In the genomic region with DNA sequence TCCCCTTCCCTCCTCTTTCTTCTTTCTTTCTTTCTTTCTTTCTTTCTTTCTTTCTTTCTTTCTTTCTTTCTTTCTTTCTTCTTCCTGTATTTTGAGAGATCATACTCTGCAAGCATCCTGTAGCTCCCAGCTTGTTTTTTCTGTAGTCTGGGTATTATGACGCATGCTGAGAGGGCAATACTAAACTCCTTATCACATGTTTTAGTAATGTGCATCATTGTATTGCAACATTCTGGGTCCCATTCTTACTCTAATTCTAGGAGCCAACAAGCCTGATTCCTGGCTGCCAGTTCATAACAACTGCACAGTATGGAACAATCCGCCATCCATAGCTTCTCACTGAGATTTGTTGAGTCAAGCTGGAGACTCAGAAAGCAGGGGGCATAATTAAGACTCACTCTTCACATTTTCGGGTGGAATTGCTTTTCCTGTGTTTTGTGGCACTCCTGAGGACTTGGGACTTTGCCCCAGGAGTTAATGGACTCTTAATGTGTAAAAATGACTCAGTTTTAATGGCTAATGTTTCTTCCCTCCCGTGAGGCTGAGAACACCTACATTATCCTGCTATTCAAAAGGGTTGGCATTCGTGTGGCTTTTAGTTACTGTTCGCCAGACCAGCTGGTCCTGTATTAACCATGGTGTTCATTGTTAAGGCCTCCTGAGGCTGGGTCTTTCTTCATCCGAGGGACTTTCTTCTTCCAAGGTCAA, we compare ENCODE assay signal across 17 mouse cellular contexts. TPM values are rescaled to one million over a fixed set of nuclear protein-coding genes. Genes with fewer than 3 reads are reported as not detected.
DNase-seq lines count a peak whose midpoint lies in the region; ATAC-seq and TF ChIP-seq lines count a peak whose summit lies in the region.
"Had no signal": no experiment of that assay in that cellular context is flagged by ENCODE, and none has a peak within 500 bp of the region (broad histone marks: within the 10 kb centered on the region; RNA-seq: fewer than 3 reads in every experiment).

No protein-coding gene starts in this region.

- H3K27me3 ChIP-seq in forebrain, embryonic 13.5 days = no peaks in the 10 kb centered on the region
- H3K27me3 ChIP-seq in kidney, adult 2 months (replicated peaks; ENCODE audit: control insufficient read depth, insufficient read depth, low read length) = no peaks in the 10 kb centered on the region
- H3K27me3 ChIP-seq: hindbrain, embryonic 12.5 days; limb, embryonic 13.5 days; liver, embryonic 15.5 days had no signal

- H3K27ac ChIP-seq in layer of hippocampus, adult 2 months = peak overlapping the region; percentile 18; the same call in 1 of the 2 replicates
- H3K27ac ChIP-seq in forebrain, embryonic 13.5 days = no peak overlapping the region
- H3K27ac ChIP-seq in kidney, adult 2 months (ENCODE audit: insufficient read depth, low read depth, low read length) = peak overlapping the region; percentile 97
- H3K27ac ChIP-seq: hindbrain, embryonic 12.5 days; limb, embryonic 13.5 days; liver, embryonic 15.5 days had no signal

- intact Hi-C loops in left cerebral cortex, postnatal 4 days (cut with DNase I) = no loop called here

- H3K9me3 ChIP-seq in forebrain, embryonic 13.5 days (replicated peaks) = no peaks in the 10 kb centered on the region
- H3K9me3 ChIP-seq: hindbrain, embryonic 12.5 days; limb, embryonic 13.5 days; liver, embryonic 15.5 days had no signal

- no peaks in the 10 kb centered on the region; the same call in 1 of the 2 replicates for H3K4me1 ChIP-seq in forebrain, embryonic 13.5 days
- peaks cover 21% of the 10 kb centered on the region; the same call in 1 of the 2 replicates for H3K4me1 ChIP-seq in kidney, adult 2 months (ENCODE audit: control insufficient read depth, insufficient read depth, low read length)
- H3K4me1 ChIP-seq: hindbrain, embryonic 12.5 days; limb, embryonic 13.5 days had no signal

- TF ChIP-seq CTCF in layer of hippocampus, adult 2 months (conservative IDR thresholded peaks at IDR 0.05) = no peak
- TF ChIP-seq CTCF in kidney, adult 2 months (conservative IDR thresholded peaks at IDR 0.05; ENCODE audit: insufficient read depth, insufficient read length, low read depth, low read length) = no peak

- no peak for DNase-seq in layer of hippocampus, adult 2 months (ENCODE audit: low spot score in 2 of 2)
- no peak for DNase-seq in layer of hippocampus, postnatal 14 days (ENCODE audit: low spot score in 2 of 2)
- DNase-seq in kidney, adult 2 months = peak; percentile 95
- peak; percentile 65 to 88 for DNase-seq in kidney, postnatal 36 days
- no peak for DNase-seq in heart, adult 18-20 months
- DNase-seq in left cerebral cortex, postnatal 4 days = no peak
- DNase-seq: adrenal gland, postnatal 36 days; cerebellum, postnatal 10 days; embryo, embryonic 11 days; lung, postnatal 36 days had no signal

- H3K36me3 ChIP-seq in forebrain, embryonic 13.5 days (ENCODE audit: poor library complexity, severe bottlenecking) = peaks cover 30% of the 10 kb centered on the region
- peaks cover 3% of the 10 kb centered on the region; the same call in 1 of the 2 replicates for H3K36me3 ChIP-seq in kidney, adult 2 months (ENCODE audit: control insufficient read depth, insufficient read depth, low read length)

- TF ChIP-seq POLR2A in kidney, adult 2 months (IDR thresholded peaks at IDR 0.05; ENCODE audit: low read depth, low read length) = no peak

- 0 out of 2 replicates have a peak, but pooled peaks have one; percentile 34 for ATAC-seq in forebrain, embryonic 13.5 days
- ATAC-seq: CD4-positive, CD25-positive, alpha-beta regulatory T cell, adult 4 months had no signal

- H3K9ac ChIP-seq in forebrain, embryonic 13.5 days = no peak overlapping the region
- H3K9ac ChIP-seq: hindbrain, embryonic 12.5 days; limb, embryonic 13.5 days; liver, embryonic 15.5 days had no signal

- WGBS in forebrain, embryonic 13.5 days = 52% methylated on average over 7 of the region's 7 CpGs
- 46% methylated on average over 7 of the region's 7 CpGs for WGBS in kidney, adult 2 months

- no peak overlapping the region for H3K4me3 ChIP-seq in layer of hippocampus, adult 2 months
- H3K4me3 ChIP-seq in forebrain, embryonic 13.5 days = no peak overlapping the region
- no peak overlapping the region for H3K4me3 ChIP-seq in kidney, adult 2 months (ENCODE audit: insufficient read depth, low read depth, low read length)
- H3K4me3 ChIP-seq: hindbrain, embryonic 12.5 days; limb, embryonic 13.5 days; liver, embryonic 15.5 days had no signal

- no peak overlapping the region for H3K4me2 ChIP-seq in forebrain, embryonic 13.5 days
- H3K4me2 ChIP-seq: hindbrain, embryonic 12.5 days; limb, embryonic 13.5 days; liver, embryonic 15.5 days; midbrain, embryonic 11.5 days had no signal

RNA-seq across cellular contexts. Expression of a gene that starts 52.6 kb away (rescaled TPM):
- 100 to 1,000 TPM; 121 to 123 TPM for total RNA-seq in layer of hippocampus, adult 2 months (2021)
- 100 to 1,000 TPM; 108 to 113 TPM for total RNA-seq in layer of hippocampus, postnatal 14 days (2021)
- polyA plus RNA-seq in forebrain, embryonic 13.5 days (2015; fragmentation: Nextera tagmentation; extraction: Ambion mirVana) = 38.4 and 40.2 TPM in 2 replicates
- 178 and 213 TPM in 2 replicates for polyA plus RNA-seq in kidney, adult 2 months (2012; rRNA removed)
- total RNA-seq in heart, adult 18-20 months (2021) = 10 to 100 TPM; 13.6 to 14.9 TPM
- total RNA-seq in left cerebral cortex, postnatal 4 days (2021) = 10 to 100 TPM; 83.9 to 89.7 TPM
- total RNA-seq: MEL had no signal

Comparison
In these comparisons a context has a peak if more than half of its experiments do, and no peak if none do; other contexts are left out.
1. DNase-seq: peak in kidney, adult 2 months (single experiment) and kidney, postnatal 36 days (2 of 2); none in layer of hippocampus, adult 2 months (0 of 2), layer of hippocampus, postnatal 14 days (0 of 2), heart, adult 18-20 months (0 of 2) and left cerebral cortex, postnatal 4 days (single experiment).
2. RNA of a gene that starts 52.6 kb away (total RNA-seq): 121 to 123 TPM in layer of hippocampus, adult 2 months, 108 to 113 TPM in layer of hippocampus, postnatal 14 days and 83.9 to 89.7 TPM in left cerebral cortex, postnatal 4 days; 13.6 to 14.9 TPM in heart, adult 18-20 months; every median in the first group is over 4 times any median in the second.